Mouse (Mus musculus): ENCODE results near the gene Atrnl1. TPM values are rescaled to one million over a fixed set of nuclear protein-coding genes. Genes with fewer than 3 reads are reported as not detected.
A peak's percentile ranks its signal among the peaks of the same experiment; 100 is the strongest.

The Atrnl1 gene
- total RNA-seq, 2 experiments from 2014 or later: 63.4 to 68.6 TPM

DNA sequence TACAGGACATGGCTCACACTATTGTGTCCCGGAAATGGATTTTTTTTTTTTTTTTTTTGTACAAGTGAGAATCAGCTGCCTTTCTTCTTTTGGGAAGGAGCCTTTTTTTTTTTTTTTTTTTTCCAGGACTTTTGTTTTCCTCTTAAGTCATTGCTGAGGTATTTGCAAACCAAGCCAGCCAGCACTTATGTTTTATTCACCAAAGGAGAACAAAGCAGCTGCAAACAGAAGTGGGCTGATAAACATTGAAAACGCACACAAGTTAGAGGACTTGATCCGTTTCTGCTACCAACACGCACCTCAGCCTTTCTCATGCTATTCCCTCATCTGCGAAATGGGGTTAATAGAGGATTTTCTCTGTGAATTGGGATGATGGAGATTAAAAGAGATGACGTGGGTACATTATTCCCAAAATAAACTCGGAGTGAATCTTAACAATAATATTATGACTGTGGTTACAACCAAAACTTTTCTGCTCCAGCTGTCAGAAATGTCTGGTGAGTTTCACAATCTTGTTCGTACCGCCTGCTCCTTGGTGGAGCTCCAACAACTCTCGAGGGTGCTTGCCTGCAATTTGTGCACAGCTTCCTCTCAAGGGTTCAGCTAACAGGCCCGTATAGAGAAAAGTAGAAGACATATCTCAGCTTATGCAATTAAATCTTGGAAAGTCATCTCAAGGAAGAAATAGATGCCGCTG is 1.3 kb upstream of the Atrnl1 start:
- no peak for DNase-seq (ENCODE audit: low spot score in 2 of 2)

DNA sequence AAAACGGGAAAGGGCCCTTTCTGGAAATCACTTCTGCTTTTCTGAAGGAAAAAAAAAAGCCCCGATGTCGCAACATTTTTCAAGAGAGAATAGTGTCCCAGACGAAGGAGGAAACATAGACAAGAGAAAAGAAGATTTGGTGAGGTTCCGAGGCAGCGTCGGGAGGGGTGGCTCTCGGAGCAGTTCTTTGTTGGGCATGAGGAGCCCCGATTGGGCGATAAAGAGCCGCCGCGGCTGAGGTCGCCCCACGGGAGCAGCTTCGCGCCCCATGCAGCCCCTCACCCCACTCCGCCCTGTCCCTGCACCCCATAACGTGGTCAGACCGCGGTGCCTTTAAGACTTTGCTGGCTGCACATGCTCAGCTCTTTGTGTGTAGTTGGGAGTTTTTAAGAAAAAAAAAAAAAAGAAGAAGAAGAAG is 767 bp upstream of the Atrnl1 start:
- no peak for DNase-seq (ENCODE audit: low spot score in 2 of 2)

DNA sequence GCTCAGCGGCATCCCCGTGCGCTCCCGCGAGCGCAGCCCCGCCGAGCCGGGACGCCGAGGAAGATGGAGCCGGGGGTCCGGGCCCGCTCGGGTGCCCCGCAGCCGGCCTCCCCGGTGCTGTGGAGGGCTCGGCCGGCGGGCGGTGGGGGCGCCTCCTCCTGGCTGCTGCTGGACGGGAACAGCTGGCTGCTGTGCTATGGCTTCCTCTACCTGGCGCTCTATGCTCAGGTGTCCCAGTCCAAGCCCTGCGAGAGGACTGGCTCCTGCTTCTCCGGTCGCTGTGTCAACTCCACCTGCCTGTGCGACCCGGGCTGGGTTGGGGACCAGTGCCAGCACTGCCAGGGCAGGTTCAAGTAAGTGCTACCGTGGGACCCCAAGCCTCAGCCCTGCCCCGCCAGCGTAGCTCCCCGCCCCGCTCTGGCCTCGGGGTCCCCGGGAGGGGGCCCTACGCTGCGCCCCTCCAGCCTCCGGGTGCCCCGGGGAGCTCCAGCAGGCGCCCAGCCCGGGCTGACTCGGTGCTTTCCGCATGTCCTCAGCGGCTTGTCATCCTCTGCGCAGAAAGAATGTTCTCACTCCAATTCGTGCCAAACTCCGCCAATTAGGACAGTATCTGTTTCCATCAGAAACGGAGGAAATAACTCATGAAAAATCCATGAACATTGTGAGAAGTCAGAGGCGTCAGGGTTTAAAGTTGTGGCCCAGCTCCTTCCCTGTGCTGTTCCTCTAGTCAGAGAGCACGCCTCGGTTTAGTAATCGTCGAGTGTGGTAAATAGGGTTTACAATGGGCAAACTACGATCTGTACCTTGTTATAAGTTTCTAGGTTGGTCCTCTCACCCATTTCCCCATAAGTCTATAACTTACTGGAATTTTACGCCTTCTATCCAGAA is 701 bp downstream of the Atrnl1 start:
- DNase-seq (ENCODE audit: low spot score in 2 of 2): peak; percentile 36 to 42

DNA sequence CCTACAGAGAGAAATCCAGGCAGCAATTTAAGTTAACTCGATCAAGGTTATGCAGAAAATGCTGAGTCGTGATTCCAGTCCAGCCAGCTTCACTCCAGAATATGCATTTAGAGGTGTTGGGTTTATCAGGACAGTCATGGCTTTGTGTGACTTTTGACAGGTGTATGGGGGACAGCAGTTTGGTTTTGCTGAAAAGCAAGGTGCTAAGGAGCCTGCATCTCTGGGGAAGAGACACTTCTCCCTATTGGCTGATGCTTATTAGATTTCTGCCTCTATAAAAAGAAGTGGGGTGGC is 1.3 kb downstream of the Atrnl1 start:
- DNase-seq (ENCODE audit: low spot score in 2 of 2): no peak

DNA sequence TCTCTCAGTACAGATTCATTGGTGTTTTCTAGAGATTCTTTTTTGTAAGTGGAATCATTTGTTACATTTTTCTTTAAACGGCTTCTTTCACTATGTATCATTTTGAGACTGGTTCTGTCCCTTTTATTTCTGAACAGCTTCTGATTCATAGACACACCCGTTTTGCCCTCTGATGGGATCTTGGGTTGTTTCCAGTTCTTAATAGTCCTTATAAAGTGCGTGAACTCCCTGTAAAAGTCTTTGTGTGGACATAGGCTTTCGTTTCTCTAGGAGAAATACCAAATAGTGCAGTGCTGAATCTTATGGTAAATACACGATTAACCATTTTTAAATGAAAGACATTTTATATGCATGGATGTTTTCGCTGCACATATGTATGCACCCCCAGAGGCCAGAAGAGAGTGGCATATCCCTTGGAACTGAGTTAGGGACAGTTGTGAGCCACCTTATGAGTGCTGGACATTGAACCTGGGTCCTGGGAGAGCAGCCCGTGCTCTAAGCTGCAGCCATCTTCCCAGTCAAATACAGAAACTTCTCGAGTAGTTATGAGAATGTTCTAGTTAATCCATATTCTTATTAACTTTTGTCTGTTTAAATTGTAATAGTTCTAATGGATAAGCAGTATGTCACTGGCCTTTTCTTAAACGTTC is 5.3 kb downstream of the Atrnl1 start:
- no peak for DNase-seq (ENCODE audit: low spot score in 2 of 2)

DNA sequence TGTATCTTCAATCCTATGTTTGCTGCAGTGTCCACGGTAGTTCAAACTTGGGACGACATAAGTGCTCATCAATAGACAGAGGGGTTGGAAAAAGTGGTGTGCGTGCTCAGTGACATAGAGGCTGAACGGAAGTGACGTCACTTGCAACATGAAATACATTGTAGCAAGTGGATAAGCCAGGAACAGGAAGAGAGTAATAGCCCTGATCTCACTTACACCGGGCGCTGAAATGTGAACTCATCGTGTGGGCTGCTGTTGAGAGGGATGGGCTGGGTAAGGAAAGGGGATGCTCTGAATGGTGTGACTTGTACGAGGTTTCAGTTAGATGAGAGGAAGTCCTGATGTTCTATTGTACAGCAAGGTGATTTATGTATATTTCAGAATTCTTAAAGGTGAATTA is 8.3 kb downstream of the Atrnl1 start:
- DNase-seq (ENCODE audit: low spot score in 2 of 2): no peak

DNA sequence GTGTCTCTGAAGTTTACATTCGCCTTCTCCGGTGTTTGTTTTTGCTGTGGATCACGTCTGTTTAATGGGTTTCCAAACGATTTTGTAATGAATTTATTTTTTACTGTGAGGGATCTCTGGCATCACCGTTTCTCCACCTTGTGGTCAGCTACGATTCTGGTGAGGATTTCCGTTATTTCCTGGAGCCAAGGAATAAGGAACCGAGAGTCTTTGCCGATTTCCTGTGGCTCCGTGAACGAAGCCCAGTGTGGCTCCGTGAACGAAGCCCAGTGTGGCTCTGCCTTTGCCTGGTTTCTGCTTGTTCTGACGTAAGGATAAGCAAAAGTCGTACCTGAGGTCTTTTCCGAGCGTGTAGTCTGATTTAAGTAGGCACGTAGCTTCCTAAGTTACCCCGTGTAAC is 11.0 kb downstream of the Atrnl1 start:
- no peak for DNase-seq (ENCODE audit: low spot score in 2 of 2)

DNA sequence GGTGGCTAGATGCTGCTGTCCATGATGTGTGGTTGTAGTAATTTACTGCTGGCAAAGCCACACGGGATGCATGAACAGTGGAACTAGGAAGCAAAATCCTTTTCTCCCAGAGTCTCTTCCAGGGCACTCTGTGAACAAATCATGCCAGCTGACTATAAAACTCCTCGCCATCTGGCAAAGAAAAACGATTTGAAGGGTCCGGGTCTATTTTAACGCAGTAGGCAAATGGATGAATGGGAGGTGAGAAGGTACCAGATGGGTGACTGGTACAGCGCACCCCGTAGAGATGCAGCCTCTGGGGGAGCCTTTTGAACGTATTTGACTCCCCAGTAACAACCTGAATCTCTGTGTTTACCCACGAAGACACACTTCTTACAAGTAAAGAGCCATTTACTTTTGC is 14.9 kb downstream of the Atrnl1 start:
- DNase-seq (ENCODE audit: low spot score in 2 of 2): peak; percentile 12 to 65

DNA sequence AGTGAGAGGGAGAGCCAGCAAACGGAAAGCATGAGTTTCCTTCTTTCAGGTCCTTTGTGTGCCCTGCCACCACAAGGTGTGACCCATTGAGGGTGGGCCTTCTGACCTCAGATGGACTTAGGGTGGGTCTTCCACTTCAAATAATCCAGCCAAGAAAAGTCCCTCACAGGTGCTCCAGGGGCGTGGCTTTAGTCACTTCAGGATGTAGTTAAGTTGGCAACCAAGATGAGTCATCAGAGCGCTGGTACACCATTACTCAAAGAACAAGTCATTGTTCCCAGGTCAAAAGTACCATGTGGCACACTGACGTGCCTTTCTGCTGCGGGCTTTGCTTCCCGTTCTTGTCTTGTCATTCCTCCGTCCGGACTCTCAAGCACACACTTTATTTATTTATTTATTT is 16.4 kb downstream of the Atrnl1 start:
- no peak for DNase-seq (ENCODE audit: low spot score in 2 of 2)

DNA sequence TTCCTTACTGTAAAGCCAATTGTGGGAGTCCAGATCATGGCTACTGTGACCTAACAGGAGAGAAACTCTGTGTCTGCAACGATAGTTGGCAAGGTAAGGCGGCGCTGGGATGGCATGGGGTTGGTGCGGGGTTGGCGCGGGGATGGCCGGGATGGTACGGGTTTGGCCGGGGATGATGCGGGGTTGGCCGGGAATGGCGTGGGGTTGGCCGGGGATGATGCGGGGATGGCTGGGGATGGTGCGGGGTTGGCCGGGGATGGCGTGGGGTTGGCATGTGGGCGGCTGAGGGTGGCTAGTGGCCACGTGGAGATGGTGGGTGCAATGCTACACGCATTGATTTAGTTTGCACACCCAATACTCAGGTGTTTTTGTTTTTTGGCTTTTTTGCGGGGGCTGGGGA is 31.7 kb downstream of the Atrnl1 start:
- DNase-seq (ENCODE audit: low spot score in 2 of 2): no peak

DNA sequence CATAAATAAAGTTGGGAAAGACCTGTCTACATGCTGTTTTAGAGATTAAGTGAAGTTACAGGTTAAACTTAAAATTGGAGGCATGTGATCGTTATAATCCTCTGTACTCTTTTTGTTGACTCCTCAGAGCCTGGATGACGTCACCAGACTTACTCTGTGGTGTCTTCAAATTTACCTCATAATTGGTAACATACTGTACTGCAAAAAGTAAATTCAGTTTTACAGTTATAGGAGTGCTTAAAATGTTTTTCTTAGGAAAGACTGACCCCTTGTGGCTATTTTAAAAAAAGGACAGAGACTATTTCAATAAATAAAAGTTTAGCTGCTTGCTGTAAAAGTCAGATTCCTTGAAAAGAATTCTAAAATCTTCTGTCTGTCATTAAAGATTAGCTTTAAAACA is 32.1 kb downstream of the Atrnl1 start:
- peak in 1 of 2 experiments; percentile 67 for DNase-seq (ENCODE audit: low spot score in 2 of 2)

DNA sequence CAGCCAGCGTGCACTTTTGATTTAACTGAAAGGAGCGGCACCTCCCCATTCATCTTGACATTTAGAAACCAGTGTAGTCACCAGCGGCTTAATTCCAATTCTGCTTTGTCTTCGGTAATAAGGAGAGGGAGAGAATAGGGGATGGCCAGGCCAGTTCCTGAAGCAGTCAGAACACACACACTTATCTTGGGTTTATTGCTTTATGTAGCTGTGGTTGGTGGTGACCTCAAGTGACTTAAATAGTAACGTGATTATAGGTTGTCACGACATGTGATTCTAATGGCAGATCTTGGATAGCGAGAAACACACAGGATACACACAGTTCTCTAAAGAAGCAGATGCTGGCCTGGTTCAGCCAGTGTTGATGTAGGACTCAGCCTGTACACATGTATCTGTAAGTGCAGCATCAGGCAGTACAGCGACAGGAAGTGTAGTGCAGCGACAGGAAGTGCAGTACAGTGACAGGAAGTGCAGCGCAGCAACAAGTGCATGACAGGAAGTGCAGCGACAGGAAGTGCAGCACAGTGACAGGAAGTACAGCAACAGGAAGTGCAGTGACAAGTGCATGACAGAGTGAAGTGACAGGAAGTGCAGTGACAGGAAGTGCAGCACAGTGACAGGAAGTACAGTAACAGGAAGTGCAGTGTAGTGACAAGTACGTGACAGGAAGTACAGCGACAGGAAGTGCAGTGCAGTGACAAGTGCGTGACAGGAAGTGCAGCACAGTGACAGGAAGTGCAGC is 37.5 kb downstream of the Atrnl1 start:
- no peak for DNase-seq (ENCODE audit: low spot score in 2 of 2)

DNA sequence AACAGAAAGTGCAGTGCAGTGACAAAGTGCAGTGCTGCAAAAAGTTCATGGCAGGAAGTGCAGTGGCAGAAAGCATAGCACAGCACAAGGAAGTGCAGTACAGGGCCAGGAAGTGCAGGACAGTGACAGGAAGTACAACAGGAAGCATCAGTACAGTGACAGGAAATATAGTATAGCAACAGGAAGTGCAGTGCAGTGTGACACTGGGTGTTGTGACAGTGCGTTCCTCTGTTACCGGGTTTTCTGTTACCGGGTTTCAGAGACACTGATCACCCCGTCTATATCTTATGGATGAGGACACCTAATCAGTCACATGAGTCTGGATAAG is 38.1 kb downstream of the Atrnl1 start:
- DNase-seq (ENCODE audit: low spot score in 2 of 2): no peak

DNA sequence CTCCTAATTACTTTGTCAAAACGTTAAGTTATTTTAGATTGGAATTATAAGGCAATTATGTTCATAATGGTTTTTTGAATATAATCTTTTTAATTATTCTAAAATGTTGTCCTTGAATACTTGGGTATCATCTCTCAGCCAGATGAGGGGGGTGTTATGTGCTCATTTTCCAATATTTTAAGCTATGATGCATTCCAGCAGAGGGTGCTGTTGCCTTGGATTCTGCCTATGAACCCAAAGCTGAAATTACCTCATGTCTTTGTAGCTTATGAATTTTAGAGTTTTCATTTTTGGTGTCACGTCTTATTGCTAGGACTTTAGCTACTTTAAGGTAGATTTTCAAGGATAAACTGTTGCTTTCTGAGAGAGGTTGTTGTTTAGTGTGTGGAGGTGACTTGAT is 44.2 kb downstream of the Atrnl1 start:
- peak; percentile 54 to 81 for DNase-seq (ENCODE audit: low spot score in 2 of 2)

DNA sequence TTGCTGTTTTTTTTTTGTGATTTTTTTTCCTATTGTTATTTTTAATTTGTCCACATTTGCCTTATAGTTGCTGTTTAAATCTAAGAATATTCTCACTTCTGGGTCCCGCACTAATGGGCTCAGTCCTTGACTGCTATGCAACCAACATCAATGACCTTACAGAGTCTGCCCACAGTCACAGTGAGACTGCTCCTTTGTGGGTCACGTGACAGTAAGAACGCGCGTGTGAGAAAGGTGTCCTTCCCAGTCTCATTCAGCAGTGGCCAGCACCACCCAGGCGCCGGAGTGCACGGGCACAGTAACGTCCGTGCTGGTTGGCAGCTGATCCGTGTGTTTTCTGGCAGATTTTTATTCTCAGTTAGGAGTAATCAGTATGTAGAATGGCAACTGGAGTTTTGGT is 44.7 kb downstream of the Atrnl1 start:
- no peak for DNase-seq (ENCODE audit: low spot score in 2 of 2)

DNA sequence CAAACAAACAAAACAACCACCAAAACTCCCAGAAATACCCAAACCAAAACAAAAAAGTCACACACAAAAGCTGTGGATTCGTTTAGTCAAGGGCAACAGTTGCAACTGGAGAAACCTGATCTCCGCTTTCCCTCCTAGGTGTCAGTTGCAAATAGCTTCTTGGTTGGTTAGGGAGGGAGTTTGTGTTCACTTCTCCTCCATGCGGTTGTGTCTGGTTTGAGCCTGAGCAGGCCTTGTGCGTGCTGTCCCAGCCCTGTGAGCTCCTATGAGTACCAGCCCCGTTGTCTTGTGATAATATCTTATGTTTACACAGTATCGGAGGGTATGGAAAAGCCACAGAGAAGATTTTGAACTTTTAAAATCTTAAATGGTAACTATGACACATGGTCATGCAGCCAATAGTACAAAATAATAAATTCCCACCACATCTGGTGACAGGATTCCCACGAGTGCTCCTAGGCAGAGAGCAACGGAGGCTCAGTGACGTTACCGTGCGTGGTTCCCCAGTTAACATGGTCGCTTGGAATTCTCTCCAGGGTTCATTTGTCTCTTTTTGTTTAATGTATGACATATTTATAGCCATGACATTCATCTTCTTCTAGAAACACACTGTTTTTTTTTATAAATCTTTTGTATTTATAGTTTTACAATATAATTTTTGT is 46.7 kb downstream of the Atrnl1 start:
- no peak for DNase-seq (ENCODE audit: low spot score in 2 of 2)

DNA sequence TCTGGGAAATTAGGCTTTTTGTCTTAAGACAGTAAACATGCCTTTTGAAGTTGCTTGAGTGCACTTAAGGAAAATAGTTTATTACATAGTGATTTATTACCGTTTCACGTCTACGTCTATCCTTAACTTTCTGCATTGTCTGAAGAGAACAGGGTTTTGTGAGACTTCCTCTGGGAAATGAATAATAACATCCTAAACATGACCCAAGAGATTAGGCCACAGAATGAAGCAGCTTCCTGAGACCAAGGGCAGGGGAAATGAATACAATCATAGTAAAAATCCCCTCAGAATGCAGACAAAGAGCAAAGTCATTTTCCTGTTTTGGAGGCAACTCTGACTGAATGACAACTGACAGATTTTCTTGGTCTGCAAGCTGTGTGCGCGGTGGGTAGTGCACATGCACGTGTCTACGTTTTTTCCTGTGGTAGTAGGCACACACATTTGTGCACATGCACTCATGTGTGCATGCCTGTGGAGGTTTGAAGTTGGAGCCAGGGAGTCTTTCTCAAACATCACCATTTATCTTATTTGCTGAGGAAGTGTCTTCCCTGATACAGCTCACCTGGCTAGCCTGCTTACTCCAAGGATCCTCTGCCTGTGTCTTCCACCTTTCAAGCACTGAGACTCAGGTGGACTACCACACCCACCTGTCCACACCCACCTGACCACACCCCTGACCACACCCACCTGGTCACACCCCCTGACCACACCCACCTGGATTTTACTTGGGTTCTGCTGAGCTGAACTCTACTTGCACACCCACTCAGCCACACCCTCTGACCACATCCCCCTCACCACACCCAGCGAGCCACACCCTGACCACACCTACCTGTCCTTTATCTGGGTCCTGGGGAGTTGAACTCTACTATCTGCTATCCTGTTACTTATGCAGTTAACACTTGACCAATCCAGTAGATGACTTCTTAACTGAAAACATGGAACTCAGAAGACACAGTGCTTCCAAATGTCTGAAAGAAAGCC is 47.6 kb downstream of the Atrnl1 start:
- DNase-seq (ENCODE audit: low spot score in 2 of 2): no peak

DNA sequence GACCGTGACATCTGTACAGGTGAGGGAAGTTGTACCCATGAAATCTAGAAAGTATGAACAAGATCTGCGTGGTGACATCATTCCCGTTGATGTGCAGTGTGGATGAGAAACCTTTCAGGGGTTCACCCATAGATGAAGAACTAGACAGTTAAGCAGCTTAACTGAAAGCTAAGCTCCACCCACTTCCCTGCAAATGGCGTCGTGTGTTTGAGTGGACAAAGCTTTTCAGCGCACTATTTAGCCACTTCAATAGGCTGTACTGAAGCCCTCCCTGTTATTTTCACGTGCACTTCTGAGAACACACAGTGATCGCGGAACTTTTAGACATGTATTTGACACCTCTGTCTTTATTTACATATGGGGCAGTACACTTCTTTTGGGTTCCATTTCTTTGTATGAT is 56.2 kb downstream of the Atrnl1 start:
- no peak for DNase-seq (ENCODE audit: low spot score in 2 of 2)

DNA sequence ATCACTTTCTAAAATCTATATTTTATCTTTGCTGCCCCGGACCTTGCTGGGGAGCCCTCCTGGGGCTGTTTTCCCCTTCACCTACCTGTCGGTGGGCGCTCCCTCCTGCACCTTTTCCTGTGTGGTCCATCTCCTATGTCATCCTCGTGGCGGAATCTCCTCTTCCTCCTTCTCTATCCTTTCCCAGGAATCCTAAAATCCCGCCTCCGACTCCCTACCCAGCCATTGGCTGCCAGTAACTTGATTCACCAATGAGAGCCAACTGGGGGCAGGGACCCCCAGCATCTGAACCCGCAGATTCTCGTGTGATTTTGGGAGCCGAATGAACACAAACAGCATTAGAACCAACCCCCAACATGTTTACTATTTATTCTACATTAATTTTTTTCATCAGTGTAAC is 57.1 kb downstream of the Atrnl1 start:
- DNase-seq (ENCODE audit: low spot score in 2 of 2): no peak

DNA sequence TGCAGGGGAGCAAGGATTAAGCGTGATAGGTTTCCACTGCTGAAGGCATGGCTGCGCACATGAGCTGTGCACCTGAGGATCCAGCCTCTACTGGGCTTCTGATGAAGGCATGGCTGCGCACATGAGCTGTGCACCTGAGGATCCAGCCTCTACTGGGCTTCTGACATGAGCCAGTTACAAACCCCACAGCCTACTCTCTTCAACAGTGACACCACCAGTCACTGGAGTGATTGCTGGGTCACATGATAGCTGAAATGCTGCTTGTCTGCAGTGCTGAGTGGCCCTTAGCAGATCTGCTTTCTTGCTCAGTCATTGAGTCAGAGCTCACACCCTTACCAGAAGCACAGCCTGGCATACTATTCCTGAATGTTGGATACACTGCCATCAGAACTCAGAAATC is 68.6 kb downstream of the Atrnl1 start:
- no peak for DNase-seq (ENCODE audit: low spot score in 2 of 2)
